Mouse (Mus musculus): ENCODE measurements around the gene Atp6v1g3. TPM values are rescaled to one million over a fixed set of nuclear protein-coding genes. Genes with fewer than 3 reads are reported as not detected.

Atp6v1g3 gene
- total RNA-seq (2022) = not detected

GRCm38 (mm10) chr1:138273438-138273837 lies at the start of gene Atp6v1g3:
Gene Atp6v1g3 (plus strand): TSS chr1:138273738.
- no peak for DNase-seq (ENCODE audit: low spot score in 2 of 2)

- no peak for DNase-seq (ENCODE audit: low spot score in 2 of 2)
These were observed 40.5 kb upstream of the Atp6v1g3 start for GRCm38 (mm10) chr1:138233051-138233450.

DNA sequence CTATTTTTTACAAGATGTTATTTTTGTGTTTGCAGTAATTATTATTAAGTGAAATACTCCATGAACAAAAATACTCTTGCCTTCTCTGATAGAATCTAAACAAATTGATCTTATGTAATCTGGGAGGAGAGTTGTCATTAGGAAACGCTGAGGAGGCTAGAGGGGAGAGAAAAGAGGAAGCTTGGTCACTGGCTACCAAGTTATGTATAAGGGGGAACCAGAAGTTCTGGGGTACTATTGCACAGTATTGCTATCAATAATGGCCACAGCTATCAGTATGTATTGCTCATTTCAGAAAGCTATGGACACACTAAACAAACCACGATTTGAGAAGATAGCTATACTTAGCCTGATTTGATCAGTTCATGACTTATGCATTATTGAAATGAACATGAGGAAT lies 36.3 kb upstream of the Atp6v1g3 start:
- no peak for DNase-seq (ENCODE audit: low spot score in 2 of 2)

DNA sequence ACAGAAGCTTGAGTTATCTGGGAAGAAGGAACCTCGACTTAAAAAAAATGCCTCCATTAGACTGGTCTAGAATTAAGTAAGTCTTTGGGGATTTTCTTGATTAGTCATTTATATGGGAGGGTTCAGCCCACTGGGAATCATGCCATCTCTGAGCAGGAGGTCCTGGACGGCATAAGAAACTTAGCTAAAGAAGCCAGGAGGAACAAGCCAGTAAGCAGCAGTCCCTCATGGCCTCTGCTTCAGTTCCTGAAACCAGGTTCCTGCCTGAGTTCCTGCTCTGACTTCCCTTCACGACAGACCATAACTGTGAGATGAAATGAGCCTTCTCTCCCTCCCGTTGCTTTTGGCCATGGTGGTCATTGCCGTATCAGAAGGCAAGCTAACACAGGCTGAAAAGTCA lies 29.6 kb upstream of the Atp6v1g3 start:
- DNase-seq (ENCODE audit: low spot score in 2 of 2) = no peak

DNA sequence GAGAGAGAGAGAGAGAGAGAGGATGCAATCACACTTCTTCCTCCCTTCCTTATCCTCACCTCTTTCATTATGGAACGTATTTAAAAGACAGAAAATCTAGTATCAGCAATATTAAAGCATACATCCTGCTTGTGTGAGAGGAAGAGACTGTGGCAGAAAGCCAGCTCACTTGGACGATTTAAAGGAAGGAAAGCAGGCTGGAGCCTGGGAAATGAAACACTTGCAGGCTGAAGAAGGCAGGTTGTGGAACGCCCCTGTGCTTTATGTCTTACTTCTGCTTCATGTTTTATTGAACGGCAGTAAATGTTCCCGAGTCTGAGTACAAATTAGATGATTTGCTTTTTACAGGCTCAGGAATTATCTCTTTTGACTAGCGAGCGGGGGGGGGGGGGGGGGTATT lies 29.1 kb upstream of the Atp6v1g3 start:
- peak; percentile 18 to 61 for DNase-seq (ENCODE audit: low spot score in 2 of 2)

DNA sequence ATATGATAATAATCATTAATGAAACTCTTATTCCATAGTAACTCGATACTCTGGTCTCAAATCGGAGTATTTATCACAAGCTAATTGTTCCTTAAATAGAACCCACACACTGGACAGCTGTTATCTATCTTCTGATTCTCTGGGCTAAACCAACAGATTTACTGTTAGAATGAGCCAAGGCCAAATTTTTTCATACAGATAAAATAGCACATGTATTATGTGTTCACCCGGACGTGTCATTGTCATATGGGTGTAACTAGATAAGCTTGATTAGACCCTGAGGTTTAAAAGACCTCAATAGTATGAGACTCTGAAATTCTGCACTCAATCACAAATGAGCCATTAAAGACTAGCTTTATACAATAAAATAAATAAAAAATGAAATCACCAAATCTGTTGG lies 28.4 kb upstream of the Atp6v1g3 start:
- DNase-seq (ENCODE audit: low spot score in 2 of 2) = no peak

DNA sequence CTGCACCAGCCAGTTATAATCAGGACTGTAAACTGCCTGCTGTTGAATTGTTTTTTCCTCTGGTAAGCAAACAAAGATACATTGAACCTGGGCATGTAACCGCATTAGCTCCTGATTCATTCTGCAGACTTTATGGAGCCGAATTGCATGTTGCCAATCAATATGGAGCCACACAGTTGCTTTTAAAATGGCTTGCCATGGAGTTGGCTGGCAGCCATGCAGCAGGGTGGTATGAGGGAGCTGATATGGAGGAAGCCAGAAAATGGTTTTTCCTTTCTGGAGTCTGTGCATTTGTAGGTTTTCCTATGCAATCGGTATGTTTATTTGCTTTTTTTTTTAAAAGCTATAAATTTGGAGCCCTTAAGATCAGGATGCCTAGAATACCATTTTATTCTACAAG lies 28.0 kb upstream of the Atp6v1g3 start:
- peak in 1 of 2 experiments; percentile 9 for DNase-seq (ENCODE audit: low spot score in 2 of 2)

DNA sequence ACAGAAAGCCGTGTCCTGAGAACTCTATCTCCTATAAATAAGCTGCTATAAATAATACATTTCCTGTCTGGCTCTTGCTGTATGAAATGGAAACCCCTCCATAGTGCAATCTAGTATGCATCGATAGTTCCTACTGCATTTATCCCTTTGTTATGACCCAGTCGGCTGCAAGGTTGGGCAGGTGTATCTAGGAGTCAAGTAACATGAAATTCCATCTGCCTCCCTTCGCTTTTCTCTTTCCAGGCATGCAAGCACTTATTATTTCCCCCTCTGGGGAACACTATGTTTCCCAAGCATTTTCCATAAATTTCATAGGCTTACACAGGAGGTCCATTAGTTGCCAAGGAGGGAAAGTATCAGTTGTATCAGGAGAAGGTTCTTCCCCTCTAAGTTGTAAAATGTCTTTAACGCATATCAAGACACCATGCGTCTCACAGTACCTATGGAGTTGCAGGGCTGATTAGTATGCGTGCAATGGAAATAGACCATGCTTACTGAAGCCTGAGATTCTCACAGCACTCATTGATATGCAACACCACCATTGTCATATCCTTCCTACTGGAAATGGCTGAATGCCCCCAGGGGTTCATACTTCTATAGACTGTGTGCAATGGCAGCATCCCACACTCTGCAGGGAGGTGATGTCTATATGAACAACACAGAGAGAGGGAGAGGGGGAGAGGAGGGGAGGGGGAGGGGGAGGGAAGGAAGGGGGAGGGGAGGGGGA lies 26.9 kb upstream of the Atp6v1g3 start:
- no peak for DNase-seq (ENCODE audit: low spot score in 2 of 2)

- DNase-seq (ENCODE audit: low spot score in 2 of 2) = no peak
These were observed 25.6 kb upstream of the Atp6v1g3 start for GRCm38 (mm10) chr1:138247699-138248483.

- no peak for DNase-seq (ENCODE audit: low spot score in 2 of 2)
These were observed 24.8 kb upstream of the Atp6v1g3 start for GRCm38 (mm10) chr1:138248770-138249169.

GRCm38 (mm10) chr1:138250951-138251350 lies 22.6 kb upstream of the Atp6v1g3 start:
- no peak for DNase-seq (ENCODE audit: low spot score in 2 of 2)

GRCm38 (mm10) chr1:138256172-138256789 lies 17.3 kb upstream of the Atp6v1g3 start:
- no peak for DNase-seq (ENCODE audit: low spot score in 2 of 2)

DNA sequence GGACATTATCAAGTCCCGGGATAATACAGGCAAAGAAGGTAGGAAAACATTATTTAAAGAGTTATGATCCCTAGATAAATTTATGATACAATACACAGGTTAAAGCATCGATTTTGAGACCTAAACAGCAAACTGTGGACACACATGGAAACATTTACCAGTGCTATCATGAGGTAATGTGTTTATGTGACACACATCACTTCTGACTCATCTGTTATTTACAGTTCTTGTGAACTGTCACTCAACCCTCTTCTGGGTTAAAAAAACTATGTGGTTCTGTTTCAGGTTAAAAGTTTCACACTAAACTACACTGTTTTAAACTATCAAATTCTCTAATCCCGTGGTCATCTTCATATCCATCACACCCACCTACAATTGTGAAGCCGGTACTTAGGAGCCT lies 14.8 kb upstream of the Atp6v1g3 start:
- no peak for DNase-seq (ENCODE audit: low spot score in 2 of 2)

- DNase-seq (ENCODE audit: low spot score in 2 of 2) = no peak
These were observed 12.0 kb upstream of the Atp6v1g3 start for GRCm38 (mm10) chr1:138261520-138261919.

- no peak for DNase-seq (ENCODE audit: low spot score in 2 of 2)
These were observed 11.1 kb upstream of the Atp6v1g3 start for GRCm38 (mm10) chr1:138262408-138262807.

- DNase-seq (ENCODE audit: low spot score in 2 of 2) = no peak
These were observed 6.0 kb upstream of the Atp6v1g3 start for GRCm38 (mm10) chr1:138267465-138268055.

GRCm38 (mm10) chr1:138274930-138275329 lies 1.4 kb downstream of the Atp6v1g3 start:
- DNase-seq (ENCODE audit: low spot score in 2 of 2) = no peak

- no peak for DNase-seq (ENCODE audit: low spot score in 2 of 2)
These were observed 2.3 kb downstream of the Atp6v1g3 start for GRCm38 (mm10) chr1:138275859-138276258.

DNA sequence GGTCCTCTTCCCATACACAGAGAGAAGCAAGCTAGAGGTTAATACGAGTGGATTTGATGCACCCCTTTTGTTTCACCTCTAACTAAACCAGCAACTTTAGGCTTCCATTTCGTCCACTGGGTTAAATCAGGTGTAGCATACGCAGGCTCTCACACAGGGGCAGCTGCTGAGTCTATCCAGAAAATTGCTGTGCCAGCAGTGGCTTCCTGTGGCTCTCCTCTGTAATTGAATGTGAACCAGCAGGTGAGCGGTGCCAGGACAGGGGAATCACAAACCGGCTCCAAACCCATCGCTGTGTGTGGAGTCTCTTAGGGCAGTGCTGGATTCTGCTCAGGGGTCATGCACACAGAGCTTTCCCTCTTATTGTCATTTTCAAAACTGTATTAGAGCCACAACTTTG lies 7.6 kb downstream of the Atp6v1g3 start:
- no peak for DNase-seq (ENCODE audit: low spot score in 2 of 2)

DNA sequence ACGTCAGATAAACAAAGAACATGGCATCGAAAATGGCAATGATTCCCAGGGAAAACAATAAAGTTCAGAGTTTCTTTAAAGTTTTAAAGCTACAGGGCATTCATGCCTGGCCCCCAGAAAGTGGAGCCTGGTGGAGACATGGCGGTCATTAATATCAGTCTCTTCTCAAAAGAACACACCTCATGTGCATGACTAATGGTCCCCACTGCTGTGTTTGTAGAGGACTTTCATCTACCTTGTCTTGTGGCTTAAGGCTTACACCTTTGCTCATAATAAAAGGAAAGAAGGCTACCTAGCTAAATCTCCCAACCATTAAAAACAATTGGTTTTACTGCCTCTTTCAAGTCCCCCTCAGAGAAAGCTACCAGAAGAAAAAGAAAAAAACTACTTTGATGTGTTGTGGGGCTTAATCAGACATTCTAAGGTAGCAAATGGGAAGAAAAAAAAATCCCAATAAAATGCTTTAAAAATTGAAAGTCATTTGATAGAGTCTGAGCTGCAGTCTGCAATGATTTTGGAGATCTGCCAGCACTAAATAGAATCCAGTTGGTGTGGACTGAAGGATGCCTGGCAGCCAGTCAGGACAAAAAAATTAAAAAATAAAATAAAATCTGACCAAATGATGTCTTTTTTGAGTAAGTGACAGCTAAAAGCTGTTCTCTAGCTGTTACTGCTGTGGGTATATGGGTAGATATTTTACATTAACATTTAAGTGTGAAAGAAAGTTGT lies 9.0 kb downstream of the Atp6v1g3 start:
- DNase-seq (ENCODE audit: low spot score in 2 of 2) = peak; percentile 8 to 18

GRCm38 (mm10) chr1:138287665-138288064 lies 14.1 kb downstream of the Atp6v1g3 start:
- DNase-seq (ENCODE audit: low spot score in 2 of 2) = no peak

Measured in layer of hippocampus, adult 8-10 months (tissue).